Mouse (Mus musculus) brain, embryonic 14.5 days (tissue): ENCODE results near the gene Zfp704. TPM values are rescaled to one million over a fixed set of nuclear protein-coding genes. Genes with fewer than 3 reads are reported as not detected.

Experiments
- DNase-seq: peaks from one replicate; pipeline ENCODE4 v3.0.0-alpha.2; 2011; ENCODE audit warnings: low read depth
- CTCF ChIP-seq: fragments of 200-500 bp; IDR thresholded peaks from 2 replicates; pipeline ENCODE4 v1.5.1; 2012; ENCODE audit warnings: inconsistent platforms, mild to moderate bottlenecking, moderate library complexity, borderline replicate concordance; ENCODE audit not compliant: insufficient read depth, insufficient read length; ENCODE audit errors: extremely low read depth
- POLR2A ChIP-seq: fragments of 200-500 bp; IDR thresholded peaks from 2 replicates; pipeline ENCODE4 v1.6.1; 2012; ENCODE audit warnings: mild to moderate bottlenecking, inconsistent platforms, borderline replicate concordance; ENCODE audit not compliant: poor library complexity, insufficient read depth, insufficient read length, severe bottlenecking; ENCODE audit errors: extremely low read depth
- polyA plus RNA-seq: library from polyadenylated mRNA; depleted of rRNA; stranded (reverse); fragments of >200 nt; gene quantifications from 2 replicates; pipeline ENCODE4 v1.2.3, GENCODE M21; 2012; rRNA removed

Zfp704 gene
- polyA plus RNA-seq = 14.1 and 19.3 TPM in 2 replicates

DNA sequence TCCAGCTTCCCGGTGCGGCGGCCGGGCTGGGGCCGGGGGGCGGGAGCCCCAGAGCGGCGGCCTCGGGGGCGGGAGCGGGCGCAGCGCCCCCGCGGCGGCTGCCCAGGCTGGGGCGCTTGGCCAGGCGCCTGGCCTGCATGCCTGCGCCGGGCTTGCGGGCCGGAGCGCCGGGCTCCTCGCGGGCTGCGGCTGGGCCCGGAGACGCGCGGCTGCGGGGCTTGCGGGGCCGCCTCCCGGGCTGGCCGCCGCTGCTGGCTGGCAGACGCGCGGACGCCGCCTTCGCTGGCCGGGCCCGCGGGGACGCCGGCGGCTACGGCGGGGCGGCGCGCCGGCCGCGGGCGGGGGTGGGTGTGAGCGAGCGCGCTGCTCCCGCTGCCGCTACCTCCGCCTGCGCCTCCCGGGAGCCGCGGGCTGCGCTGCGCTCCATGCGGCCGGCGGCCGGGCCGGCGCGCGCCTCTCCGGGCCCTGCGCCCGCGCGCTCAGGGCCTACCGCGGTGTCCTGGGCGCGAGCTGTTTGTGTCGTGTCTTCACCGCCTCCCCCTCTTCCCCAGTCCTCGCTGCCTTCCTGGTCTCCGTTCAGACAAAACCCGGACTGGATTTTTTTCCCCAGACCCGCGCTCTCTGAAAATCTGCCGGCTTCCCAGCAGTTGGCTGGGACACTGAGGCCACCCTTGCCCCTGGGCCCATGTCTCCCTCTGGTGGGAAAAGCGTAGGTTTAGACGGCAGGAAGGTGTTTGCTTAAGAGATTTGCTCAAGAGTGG, at the start of gene Zfp704:
Gene Zfp704, minus strand, starts transcription at position 505 of the 761 bp plus-strand sequence.
- peak; percentile 97 for DNase-seq
- peak; percentile 52; the same call in 1 of the 2 replicates for TF ChIP-seq CTCF
- peak; percentile 69 for TF ChIP-seq POLR2A

DNA sequence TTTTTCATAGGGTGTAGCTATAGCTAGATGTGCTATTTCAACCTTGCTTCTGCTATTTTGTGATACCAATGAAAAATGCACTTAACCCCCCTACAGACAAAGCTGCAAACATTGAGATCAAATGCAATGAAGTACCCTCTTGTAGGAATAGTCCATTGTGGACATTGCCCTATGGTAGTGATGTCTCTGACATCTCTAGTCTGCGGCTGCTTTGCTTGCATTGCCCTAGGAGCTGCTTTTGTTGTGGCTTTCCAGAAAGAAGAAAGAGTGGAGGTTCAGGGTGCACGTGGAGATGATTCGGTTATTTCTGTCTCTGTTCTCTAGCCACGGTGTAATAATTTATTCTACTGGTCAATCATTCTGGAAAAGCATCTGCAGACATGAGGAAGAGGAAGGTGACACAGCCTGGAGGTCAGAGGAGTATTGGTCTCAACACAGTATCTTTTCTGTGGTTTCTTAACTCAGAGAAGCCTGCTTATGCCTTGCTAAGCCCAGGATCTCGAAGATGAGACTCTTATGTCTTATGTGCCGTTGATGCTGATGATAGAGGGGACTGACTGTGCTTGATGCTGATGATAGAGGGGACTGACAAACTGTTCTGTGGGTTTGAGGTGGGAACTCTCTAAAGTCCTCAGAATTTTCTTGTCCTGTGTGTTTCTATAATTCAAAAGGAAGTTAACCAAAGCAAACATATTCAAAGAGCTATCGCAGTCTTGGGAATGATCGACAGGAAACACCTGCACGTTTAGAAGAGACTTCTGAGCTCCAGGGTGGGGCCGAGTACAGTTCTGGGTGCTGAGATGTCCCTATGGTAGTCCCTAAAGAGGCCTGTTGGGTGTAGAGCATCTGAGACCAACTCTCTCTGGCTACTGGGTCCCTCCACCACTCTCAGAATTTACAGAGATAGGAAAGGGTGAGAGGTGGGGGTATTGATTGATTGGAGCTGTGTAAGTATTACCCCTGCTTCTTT, 23.4 kb upstream of the Zfp704 start:
- DNase-seq = no peak
- TF ChIP-seq POLR2A (no peak), CTCF (no peak)

DNA sequence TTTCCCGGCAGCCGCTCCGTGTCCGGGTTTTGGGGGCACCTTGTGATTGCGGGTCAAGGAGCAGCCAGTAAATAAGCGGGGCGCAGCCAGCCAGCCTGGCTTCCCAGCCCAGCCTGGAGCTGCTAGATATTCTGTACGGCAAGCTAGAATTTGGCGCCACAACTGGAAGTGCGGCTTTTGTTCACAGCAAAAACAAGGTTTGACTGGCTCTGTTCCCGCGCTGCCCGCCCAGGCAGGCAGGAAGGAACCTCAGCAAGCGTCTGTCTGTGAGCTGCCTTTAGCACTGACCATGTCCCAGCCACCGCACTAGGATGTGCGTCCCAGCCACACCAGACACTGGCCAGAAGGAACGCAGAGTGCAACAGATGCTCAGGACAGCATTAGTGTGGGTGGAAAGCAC, 20.1 kb upstream of the Zfp704 start:
- TF ChIP-seq POLR2A (no peak), CTCF (no peak)
- DNase-seq = peak; percentile 82

DNA sequence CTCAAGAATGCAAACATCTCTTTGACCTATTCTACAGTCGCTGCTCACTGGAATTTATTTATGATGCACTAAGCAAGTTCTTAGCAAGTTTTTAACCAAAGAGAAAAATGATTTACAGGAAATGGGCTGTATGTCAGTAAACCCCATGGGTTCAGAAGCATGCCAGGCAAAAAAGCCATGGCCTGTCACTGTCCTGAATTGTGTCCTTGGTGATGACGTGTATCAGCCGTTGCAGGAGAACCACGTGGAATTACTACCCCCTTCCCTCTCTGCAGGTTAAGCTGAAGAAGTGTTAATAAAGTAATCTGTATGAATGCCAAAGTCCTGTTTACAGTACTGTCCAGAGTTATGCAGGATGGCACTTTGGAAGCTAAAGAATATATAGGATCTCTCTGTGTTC, 18.2 kb upstream of the Zfp704 start:
- DNase-seq = no peak
- TF ChIP-seq CTCF (no peak), POLR2A (no peak)

DNA sequence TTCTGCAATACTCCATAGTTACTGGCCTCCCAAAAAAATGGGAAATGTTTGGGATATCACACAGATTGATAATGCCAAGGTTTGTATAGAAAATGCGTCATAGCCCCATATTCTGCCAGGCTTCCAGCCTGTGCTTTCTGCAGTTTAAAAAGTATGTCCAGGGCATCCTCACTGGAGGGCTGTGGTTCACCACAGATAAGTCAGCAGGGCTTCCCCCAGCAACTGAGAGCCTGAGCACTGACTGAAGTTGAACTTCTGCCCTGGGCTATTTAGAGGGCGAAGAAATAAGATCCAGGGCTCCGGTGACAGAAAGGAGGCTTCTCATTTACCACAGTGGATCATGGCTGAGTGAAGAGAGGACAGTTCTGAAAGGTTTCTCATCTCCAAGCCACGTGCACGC, 16.3 kb upstream of the Zfp704 start:
- TF ChIP-seq CTCF = no peak
- no peak for TF ChIP-seq POLR2A
- no peak for DNase-seq

DNA sequence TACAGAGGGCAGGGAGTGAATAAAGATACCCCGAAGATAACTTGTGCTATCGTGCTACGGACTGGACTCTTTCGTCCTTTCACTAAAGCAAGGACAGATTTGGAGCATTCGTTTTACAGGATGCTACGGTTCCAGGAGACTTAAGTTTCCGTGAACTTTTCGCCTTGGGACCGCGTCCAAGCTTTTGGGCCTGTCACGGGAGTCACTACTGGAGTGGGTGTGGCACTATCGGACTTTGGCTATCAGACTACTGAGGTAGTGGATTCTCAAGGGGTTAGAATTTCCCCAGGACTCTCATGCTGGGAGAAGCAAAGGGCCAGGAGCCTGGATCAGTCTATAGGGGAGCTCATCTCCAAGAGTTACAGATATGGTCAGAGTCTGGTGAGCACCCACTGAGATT, 10.7 kb upstream of the Zfp704 start:
- DNase-seq = no peak
- TF ChIP-seq CTCF = no peak
- TF ChIP-seq POLR2A = no peak

DNA sequence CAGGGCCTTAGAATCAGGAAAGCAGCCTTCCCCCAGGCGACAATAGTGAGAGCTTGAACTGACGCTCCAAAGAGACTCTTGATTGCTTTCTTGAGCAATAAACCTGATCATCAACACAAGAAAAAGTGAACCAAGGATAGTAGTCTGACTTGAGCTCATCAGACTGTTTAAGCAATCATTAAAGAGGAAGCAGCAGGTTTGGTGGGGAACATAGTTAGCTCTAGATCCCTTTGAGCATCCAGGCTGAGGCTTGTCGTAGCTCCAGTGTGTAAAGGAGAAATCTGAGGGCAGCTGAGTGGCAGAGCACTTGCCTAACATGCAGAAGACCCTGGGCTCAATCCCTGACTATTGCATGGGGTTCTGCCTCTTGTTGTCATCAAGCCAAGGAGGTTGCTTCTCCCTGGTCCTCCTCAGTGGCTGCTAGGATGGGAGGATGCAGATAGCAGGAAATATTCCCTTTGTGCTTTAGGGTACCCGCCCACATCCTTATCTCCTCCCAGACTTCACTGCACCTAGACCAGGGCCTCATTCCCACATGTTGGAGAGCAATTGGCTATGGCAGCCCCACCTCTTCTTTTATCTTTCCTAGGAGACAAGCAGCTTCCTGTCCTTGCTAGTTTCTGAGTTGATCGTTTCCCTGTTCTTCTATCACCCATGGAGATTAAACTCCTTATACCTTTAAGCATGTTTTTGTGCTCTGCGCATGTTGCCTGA, 9.8 kb upstream of the Zfp704 start:
- DNase-seq = no peak
- TF ChIP-seq POLR2A (no peak), CTCF (no peak)

DNA sequence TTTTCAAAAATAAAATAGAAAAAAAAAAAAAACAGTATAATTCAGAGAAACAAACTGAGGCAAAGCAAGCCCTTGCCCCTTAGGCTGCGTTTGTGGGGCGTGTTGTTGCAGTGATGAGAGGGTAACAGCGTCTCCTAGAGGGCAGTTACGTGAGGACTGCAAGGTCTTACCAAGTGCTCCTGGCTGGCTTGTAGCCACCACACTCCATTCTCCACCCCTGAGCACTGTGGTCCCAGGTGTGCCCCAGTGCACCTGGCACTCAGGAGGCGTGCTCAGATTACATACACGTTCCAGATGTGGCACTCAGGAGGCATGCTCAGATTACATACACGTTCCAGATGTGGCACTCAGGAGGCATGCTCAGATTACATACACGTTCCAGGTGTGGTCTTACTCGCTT, 7.2 kb upstream of the Zfp704 start:
- TF ChIP-seq POLR2A = no peak
- TF ChIP-seq CTCF = no peak
- DNase-seq = no peak

DNA sequence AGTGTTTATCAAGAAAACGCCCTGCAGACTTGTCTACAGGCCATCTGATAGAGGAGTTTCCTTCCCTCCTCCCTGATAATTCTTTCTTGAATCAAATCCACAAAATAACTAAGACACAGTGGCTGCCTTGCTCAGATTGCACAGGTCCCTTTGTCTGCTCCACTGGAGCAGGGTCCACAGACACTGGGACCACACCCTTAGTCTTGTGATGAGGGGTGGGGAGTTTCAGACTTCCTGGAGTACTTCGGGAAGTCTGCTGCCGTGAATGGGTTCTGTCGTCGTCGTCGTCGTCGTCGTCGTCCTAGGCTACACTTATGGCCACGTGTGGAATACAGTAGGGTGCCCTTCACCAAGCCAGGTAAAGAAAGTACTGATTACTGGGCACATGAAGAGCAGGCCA, 4.8 kb upstream of the Zfp704 start:
- no peak for TF ChIP-seq POLR2A
- TF ChIP-seq CTCF = no peak
- no peak for DNase-seq

DNA sequence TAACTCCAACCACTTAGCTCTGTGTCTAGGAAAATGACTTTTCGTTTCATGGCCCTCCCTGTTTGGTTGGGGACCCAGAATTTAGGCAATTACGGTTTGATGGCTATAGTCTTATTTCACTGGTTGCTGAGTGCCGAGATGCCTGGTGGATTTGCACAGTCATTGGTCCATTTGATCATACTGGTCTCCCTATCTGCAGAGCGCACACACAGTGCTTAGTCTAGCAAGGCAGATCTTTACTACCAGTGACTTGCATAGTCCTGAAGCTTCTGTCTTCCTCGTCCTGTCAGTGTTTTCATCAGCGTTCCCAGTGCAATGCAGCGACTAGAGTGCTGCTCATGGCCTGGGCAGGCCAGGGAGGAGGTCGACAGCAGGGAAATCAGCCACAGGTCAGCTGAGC, 4.1 kb upstream of the Zfp704 start:
- DNase-seq = no peak
- TF ChIP-seq CTCF = no peak
- TF ChIP-seq POLR2A = no peak

DNA sequence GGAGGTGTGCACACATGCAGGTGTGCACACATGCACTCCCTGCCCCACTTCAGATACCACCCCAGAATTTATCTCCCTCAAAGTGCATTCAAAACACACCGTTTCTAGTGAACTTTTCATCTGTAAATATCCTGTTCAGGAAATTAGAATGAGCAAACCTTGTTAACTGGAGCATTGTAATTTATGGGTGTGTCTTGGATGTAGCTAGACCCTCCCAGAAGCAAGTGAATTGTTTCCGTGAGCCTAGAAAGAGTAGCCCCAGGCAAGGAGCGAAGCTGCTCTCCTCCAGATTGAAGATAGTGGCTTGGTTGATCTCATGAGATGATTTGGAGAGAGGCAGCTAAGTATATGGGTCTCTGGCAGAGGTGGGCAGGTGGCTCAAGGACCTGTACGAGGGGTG, 1.3 kb upstream of the Zfp704 start:
- DNase-seq = no peak
- TF ChIP-seq CTCF = no peak
- no peak for TF ChIP-seq POLR2A
